Mouse (Mus musculus) heart, embryonic 11.5 days (tissue): ENCODE measurements around the gene Acer2. TPM values are rescaled to one million over a fixed set of nuclear protein-coding genes. Genes with fewer than 3 reads are reported as not detected.

Experiments used
- ATAC-seq: fragments of 200-750 bp; cut with Nextera tagmentation; replicated peaks from 2 replicates; pipeline ENCODE4 v1.8.0; 2017; ENCODE audit warnings: moderate library complexity; ENCODE audit not compliant: insufficient number of reproducible peaks, low FRiP score, low TSS enrichment
- H3K27ac ChIP-seq: fragments of 300-500 bp; sonication (generic); 2 replicates; pipeline ENCODE4 v1.5.1; 2014; ENCODE audit warnings: mild to moderate bottlenecking, low read depth, low read length
- H3K27me3 ChIP-seq: fragments of 300-500 bp; sonication (generic); 2 replicates; pipeline ENCODE4 v1.6.1; 2014; ENCODE audit warnings: mild to moderate bottlenecking, low read length, mixed read lengths; ENCODE audit not compliant: control insufficient read depth, insufficient read depth
- H3K36me3 ChIP-seq: fragments of 300-500 bp; sonication (generic); 2 replicates; pipeline ENCODE4 v1.6.1; 2014; ENCODE audit warnings: mild to moderate bottlenecking, low read length, moderate library complexity, mixed read lengths; ENCODE audit not compliant: control insufficient read depth, insufficient read depth
- H3K4me1 ChIP-seq: fragments of 300-500 bp; sonication (generic); 2 replicates; pipeline ENCODE4 v1.6.1; 2014; ENCODE audit warnings: low read length; ENCODE audit not compliant: control insufficient read depth, insufficient read depth
- H3K4me2 ChIP-seq: fragments of 300-500 bp; sonication (generic); 2 replicates; pipeline ENCODE4 v1.6.1; 2014; ENCODE audit warnings: mild to moderate bottlenecking, moderate library complexity
- H3K4me3 ChIP-seq: fragments of 300-500 bp; sonication (generic); 2 replicates; pipeline ENCODE4 v1.5.1; 2014; ENCODE audit warnings: low read depth, low read length
- H3K9ac ChIP-seq: fragments of 300-500 bp; sonication (generic); 2 replicates; pipeline ENCODE4 v1.6.1; 2014; ENCODE audit warnings: mild to moderate bottlenecking, low read depth, low read length, moderate library complexity
- H3K9me3 ChIP-seq: fragments of 300-500 bp; sonication (generic); replicated peaks from 2 replicates; pipeline ENCODE4 v1.6.1; 2016; ENCODE audit warnings: low read length; ENCODE audit not compliant: control insufficient read depth
- WGBS: fragments of 180-500 bp; shearing (Covaris S2); extraction: QIAGEN DNeasy Blood & Tissue Kit; methylation state at CpG from one replicate; pipeline ENCODE4 v1.1.7; 2014; ENCODE audit not compliant: insufficient replicate concordance; 5-methylcytosine and 5-hydroxymethylcytosine counted together
- polyA plus RNA-seq: library from polyadenylated mRNA; unstranded; fragments of >200 nt; fragmentation: Nextera tagmentation; extraction: Ambion mirVana; gene quantifications from 2 replicates; pipeline ENCODE4 v1.2.1, GENCODE M21; 2014

Acer2 gene
- polyA plus RNA-seq, 1 experiment from 2014 or later, result 34.1 TPM

DNA sequence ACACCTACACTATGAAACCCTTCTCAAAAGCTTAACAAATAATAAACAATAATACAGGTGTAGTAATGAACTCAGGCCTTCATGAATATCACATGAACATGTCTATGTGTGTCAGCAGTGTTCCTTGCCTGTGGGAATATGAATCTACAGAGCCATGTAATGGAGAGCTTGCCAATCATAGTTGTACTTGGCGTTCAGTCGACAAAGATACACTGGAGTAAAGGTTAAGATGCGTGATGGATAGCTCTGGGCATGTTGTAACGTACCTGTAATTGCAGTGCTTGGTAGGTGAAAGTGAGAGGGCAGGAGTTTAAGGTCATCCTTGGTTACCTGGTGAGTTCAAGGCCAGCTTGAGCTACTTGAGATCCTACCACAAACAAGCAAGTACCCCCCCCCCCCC lies 7.0 kb downstream of the Acer2 start:
- H3K4me3 ChIP-seq, result no peak overlapping the region
- WGBS, result 87% methylated on average over 4 of the region's 4 CpGs

DNA sequence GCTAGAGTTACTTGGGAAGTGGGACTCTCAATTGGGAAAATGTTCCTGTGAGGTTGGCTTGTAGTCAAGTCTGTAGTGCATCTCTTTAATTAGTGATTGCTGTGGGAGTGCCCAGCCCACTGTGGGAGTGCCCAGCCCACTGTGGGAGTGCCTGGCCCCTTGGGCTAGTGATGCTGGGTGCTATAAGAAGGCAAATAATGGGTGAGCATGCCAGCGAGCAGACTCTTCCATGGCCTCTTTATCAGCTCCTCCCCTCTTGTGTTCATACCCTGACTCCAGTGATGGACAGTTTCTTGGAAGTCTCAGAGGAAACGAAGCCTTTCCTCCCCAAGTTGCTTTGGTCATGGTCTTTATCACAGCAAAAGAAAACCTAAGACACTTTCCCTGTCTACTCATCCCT lies 8.2 kb downstream of the Acer2 start:
- H3K27me3 ChIP-seq, result no peaks in the 10 kb centered on the region
- H3K27ac ChIP-seq, result no peak overlapping the region
- peaks cover 5% of the 10 kb centered on the region; the same call in 1 of the 2 replicates for H3K4me1 ChIP-seq
- no peak overlapping the region for H3K4me2 ChIP-seq
- no peak overlapping the region for H3K4me3 ChIP-seq
- H3K36me3 ChIP-seq, result no peaks in the 10 kb centered on the region
- no peak overlapping the region for H3K9ac ChIP-seq
- ATAC-seq, result no peak
- 48% methylated on average over 2 of the region's 2 CpGs for WGBS
- no peaks in the 10 kb centered on the region for H3K9me3 ChIP-seq

More for the DNA sequence above, 7.0 kb downstream of the Acer2 start:
- no peaks in the 10 kb centered on the region for H3K9me3 ChIP-seq
- H3K36me3 ChIP-seq, result no peaks in the 10 kb centered on the region
- H3K4me2 ChIP-seq, result no peak overlapping the region
- 0 out of 2 replicates have a peak, but pooled peaks cover 4% of the 10 kb centered on the region for H3K27me3 ChIP-seq
- H3K27ac ChIP-seq, result no peak overlapping the region
- no peak for ATAC-seq
- no peaks in the 10 kb centered on the region for H3K4me1 ChIP-seq
- no peak overlapping the region for H3K9ac ChIP-seq

DNA sequence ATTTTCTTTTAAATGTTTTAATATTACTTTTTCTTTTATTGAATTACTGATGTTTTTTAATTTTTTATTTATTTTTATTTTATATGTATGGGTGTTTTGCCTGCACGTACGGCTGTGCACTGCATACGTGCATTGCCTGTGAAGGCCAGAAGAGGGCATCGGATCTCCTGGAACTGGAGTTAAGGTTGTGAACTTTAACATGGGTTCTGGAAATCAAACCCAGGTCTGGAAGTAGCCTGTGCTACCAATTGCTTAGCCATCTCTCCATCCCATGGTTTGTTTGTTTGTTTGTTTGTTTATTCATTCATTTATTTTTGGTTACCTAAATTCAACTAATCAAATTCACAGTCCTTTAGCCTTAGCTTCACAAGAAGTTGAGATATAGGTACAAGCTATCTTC lies 10.7 kb downstream of the Acer2 start:
- no peaks in the 10 kb centered on the region for H3K27me3 ChIP-seq
- no peak overlapping the region for H3K9ac ChIP-seq
- no peak overlapping the region for H3K4me3 ChIP-seq
- peaks cover 5% of the 10 kb centered on the region; the same call in 1 of the 2 replicates for H3K4me1 ChIP-seq
- ATAC-seq, result 0 out of 2 replicates have a peak, but pooled peaks have one; percentile 44
- no peak overlapping the region for H3K27ac ChIP-seq
- H3K4me2 ChIP-seq, result no peak overlapping the region
- H3K36me3 ChIP-seq, result peaks cover 8% of the 10 kb centered on the region
- 55% methylated on average over 4 of the region's 4 CpGs for WGBS
- no peaks in the 10 kb centered on the region; the same call in 1 of the 2 replicates for H3K9me3 ChIP-seq

GRCm38 (mm10) chr4:86885790-86886159 lies 11.6 kb downstream of the Acer2 start:
- 14% methylated on average over 12 of the region's 12 CpGs for WGBS
- 0 out of 2 replicates have a peak, but pooled peaks have one; percentile 17 for ATAC-seq
- Histone ChIP-seq H3K4me1 (peaks cover 5% of the 10 kb centered on the region; the same call in 1 of the 2 replicates), H3K9me3 (no peaks in the 10 kb centered on the region; the same call in 1 of the 2 replicates), H3K27me3 (no peaks in the 10 kb centered on the region), H3K4me3 (peak overlapping the region; percentile 43), H3K27ac (peak overlapping the region; percentile 75), H3K9ac (peak overlapping the region; percentile 18), H3K4me2 (peak overlapping the region; percentile 81), H3K36me3 (peaks cover 8% of the 10 kb centered on the region)

GRCm38 (mm10) chr4:86886160-86886878 lies 12.1 kb downstream of the Acer2 start:
- WGBS, result 7% methylated on average over 18 of the region's 18 CpGs
- H3K27me3 ChIP-seq, result no peaks in the 10 kb centered on the region
- no peaks in the 10 kb centered on the region; the same call in 1 of the 2 replicates for H3K9me3 ChIP-seq
- peaks cover 5% of the 10 kb centered on the region; the same call in 1 of the 2 replicates for H3K4me1 ChIP-seq
- ATAC-seq, result peak; percentile 76
- peak overlapping the region; percentile 75 for H3K27ac ChIP-seq
- peak overlapping the region; percentile 43 for H3K4me3 ChIP-seq
- H3K9ac ChIP-seq, result peak overlapping the region; percentile 18
- H3K36me3 ChIP-seq, result peaks cover 8% of the 10 kb centered on the region
- peak overlapping the region; percentile 81 for H3K4me2 ChIP-seq

- ATAC-seq, result no peak
- Histone ChIP-seq H3K4me2 (no peak overlapping the region), H3K9me3 (no peaks in the 10 kb centered on the region; the same call in 1 of the 2 replicates), H3K4me3 (no peak overlapping the region), H3K9ac (no peak overlapping the region), H3K27ac (no peak overlapping the region), H3K4me1 (peaks cover 5% of the 10 kb centered on the region; the same call in 1 of the 2 replicates), H3K27me3 (no peaks in the 10 kb centered on the region), H3K36me3 (peaks cover 8% of the 10 kb centered on the region)
- WGBS, result 69% methylated on average over 5 of the region's 5 CpGs
These were observed 13.7 kb downstream of the Acer2 start for GRCm38 (mm10) chr4:86887879-86888278.

GRCm38 (mm10) chr4:86897411-86897810 lies 23.2 kb downstream of the Acer2 start:
- H3K4me1 ChIP-seq, result peaks cover 11% of the 10 kb centered on the region; the same call in 1 of the 2 replicates
- peak overlapping the region; percentile 7; the same call in 1 of the 2 replicates for H3K27ac ChIP-seq
- H3K36me3 ChIP-seq, result no peaks in the 10 kb centered on the region
- no peak for ATAC-seq
- H3K4me3 ChIP-seq, result no peak overlapping the region
- WGBS, result 57% methylated on average over 7 of the region's 7 CpGs
- no peaks in the 10 kb centered on the region for H3K27me3 ChIP-seq
- no peaks in the 10 kb centered on the region for H3K9me3 ChIP-seq
- H3K9ac ChIP-seq, result no peak overlapping the region
- no peak overlapping the region for H3K4me2 ChIP-seq

DNA sequence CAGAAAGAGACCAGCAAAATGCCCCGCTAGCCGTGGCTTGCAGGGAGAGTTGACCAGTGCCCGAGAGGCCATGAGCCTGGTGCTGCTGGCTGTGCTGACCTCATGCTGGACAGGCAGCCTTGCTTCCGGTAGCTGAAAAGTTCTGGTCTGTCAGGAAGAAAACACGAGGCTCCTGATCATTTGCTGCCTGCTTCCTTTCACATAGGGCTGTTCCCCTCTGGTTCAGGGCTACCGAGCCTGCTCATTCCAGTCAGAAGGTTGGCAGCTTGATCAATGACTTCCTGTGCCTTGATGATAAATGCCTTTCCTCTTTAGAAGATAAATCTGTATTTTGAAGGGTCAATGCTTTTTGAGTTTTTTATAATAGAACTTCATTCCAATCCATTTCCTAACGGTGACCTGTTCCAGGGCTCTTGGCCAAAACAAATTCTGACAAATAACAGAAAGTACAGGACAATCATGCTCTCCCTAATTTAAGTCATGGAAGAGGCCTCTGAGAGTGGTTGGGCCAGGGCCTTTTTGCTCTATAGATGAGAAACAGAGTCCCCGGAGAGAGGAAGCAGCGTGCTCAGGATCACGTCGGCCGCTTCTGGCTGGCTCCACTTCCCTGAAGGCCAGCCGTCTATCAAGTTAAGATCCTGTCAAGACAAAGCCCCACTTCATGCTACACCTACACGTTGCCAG lies 24.7 kb downstream of the Acer2 start:
- H3K36me3 ChIP-seq, result no peaks in the 10 kb centered on the region
- no peaks in the 10 kb centered on the region for H3K27me3 ChIP-seq
- peaks cover 11% of the 10 kb centered on the region; the same call in 1 of the 2 replicates for H3K4me1 ChIP-seq
- H3K9me3 ChIP-seq, result no peaks in the 10 kb centered on the region
- H3K27ac ChIP-seq, result peak overlapping the region; percentile 74
- no peak overlapping the region for H3K9ac ChIP-seq
- no peak overlapping the region for H3K4me3 ChIP-seq
- no peak overlapping the region for H3K4me2 ChIP-seq
- WGBS, result 28% methylated on average over 14 of the region's 14 CpGs
- peak; percentile 79 for ATAC-seq
